Mouse (Mus musculus) layer of hippocampus, adult 8-10 months (tissue): Measurements from ENCODE around the gene Tmem181a. TPM values are rescaled to one million over a fixed set of nuclear protein-coding genes. Genes with fewer than 3 reads are reported as not detected.
"Not testable (repeated sequence)": the region's sequence is repeated elsewhere in the genome, so short reads cannot be mapped to it uniquely, and the experiment has no call there.

Source experiments
- DNase-seq, 2 experiments: peaks; one replicate each; pipeline ENCODE4 v3.0.0; 2022; ENCODE audit warnings: low spot score in 2 of 2
- total RNA-seq, 4 experiments: library from RNA; stranded (reverse); gene quantifications; 2 replicates each; pipeline ENCODE4 v1.2.4; 2022

Gene Tmem181a
- total RNA-seq, 4 experiments from 2014 or later = 42.1 to 54.3 (median 50.3) TPM

- not testable (repeated sequence) for DNase-seq
Measured at GRCm38 (mm10) chr17:6305656-6306270, 49.1 kb downstream of the Tmem181a start.

GRCm38 (mm10) chr17:6306503-6306902 is 49.8 kb downstream of the Tmem181a start:
- DNase-seq = not testable (repeated sequence)

- not testable (repeated sequence) for DNase-seq
Measured at GRCm38 (mm10) chr17:6311716-6312115, 55.1 kb downstream of the Tmem181a start.

- DNase-seq = not testable (repeated sequence)
Measured at GRCm38 (mm10) chr17:6312755-6313154, 56.1 kb downstream of the Tmem181a start.

- DNase-seq = not testable (repeated sequence)
Measured at GRCm38 (mm10) chr17:6314493-6314892, 57.8 kb downstream of the Tmem181a start.

GRCm38 (mm10) chr17:6315706-6316105 is 59.0 kb downstream of the Tmem181a start:
- not testable (repeated sequence) for DNase-seq

GRCm38 (mm10) chr17:6316379-6317126 is 59.9 kb downstream of the Tmem181a start:
- not testable (repeated sequence) for DNase-seq

- peak; percentile 87 to 92 for DNase-seq
Measured at GRCm38 (mm10) chr17:6317339-6317985, 60.8 kb downstream of the Tmem181a start, which contains the start of gene Dynlt1a. Dynlt1a (minus strand) TSS chr17:6317500.

- not testable (repeated sequence) for DNase-seq
Measured at GRCm38 (mm10) chr17:6321081-6321777, 64.6 kb downstream of the Tmem181a start.

GRCm38 (mm10) chr17:6321778-6322101 is 65.1 kb downstream of the Tmem181a start:
- not testable (repeated sequence) for DNase-seq

- DNase-seq = not testable (repeated sequence)
Measured at GRCm38 (mm10) chr17:6325021-6325420, 68.4 kb downstream of the Tmem181a start.

- not testable (repeated sequence) for DNase-seq
Measured at GRCm38 (mm10) chr17:6325543-6325942, 68.9 kb downstream of the Tmem181a start.

GRCm38 (mm10) chr17:6327554-6327953 is 70.9 kb downstream of the Tmem181a start:
- DNase-seq = not testable (repeated sequence)

- DNase-seq = not testable (repeated sequence)
Measured at GRCm38 (mm10) chr17:6328997-6329396, 72.3 kb downstream of the Tmem181a start.

GRCm38 (mm10) chr17:6342606-6343294 is 86.1 kb downstream of the Tmem181a start:
- not testable (repeated sequence) for DNase-seq

GRCm38 (mm10) chr17:6355256-6355655 is 98.6 kb downstream of the Tmem181a start:
- DNase-seq = peak in 1 of 2 experiments; percentile 4

Other genes starting within 250 kb of the Tmem181a start
- 10 to 100 TPM; 15.7 to 23.6 (median 18.8) TPM for gene Serac1, start 177.1 kb upstream of the Tmem181a start, total RNA-seq
- 100 to 1,000 TPM; 106 to 122 (median 113) TPM for gene Gtf2h5, start 177.1 kb upstream of the Tmem181a start, total RNA-seq
- 100 to 1,000 TPM; 325 to 332 (median 330) TPM for gene Tulp4, start 150.4 kb upstream of the Tmem181a start, total RNA-seq
- gene Dynlt1a, start 60.6 kb downstream of the Tmem181a start, total RNA-seq = 10 to 100 TPM in 3 of 4 experiments, 1 to 10 TPM in 1; 9.4 to 11.9 (median 10.9) TPM
- gene Dynlt1b, start 173.3 kb downstream of the Tmem181a start, total RNA-seq = 10 to 100 TPM; 26.7 to 45.8 (median 38.9) TPM